Comparison of ENCODE assay signal across 9 mouse cellular contexts in the genomic region with DNA sequence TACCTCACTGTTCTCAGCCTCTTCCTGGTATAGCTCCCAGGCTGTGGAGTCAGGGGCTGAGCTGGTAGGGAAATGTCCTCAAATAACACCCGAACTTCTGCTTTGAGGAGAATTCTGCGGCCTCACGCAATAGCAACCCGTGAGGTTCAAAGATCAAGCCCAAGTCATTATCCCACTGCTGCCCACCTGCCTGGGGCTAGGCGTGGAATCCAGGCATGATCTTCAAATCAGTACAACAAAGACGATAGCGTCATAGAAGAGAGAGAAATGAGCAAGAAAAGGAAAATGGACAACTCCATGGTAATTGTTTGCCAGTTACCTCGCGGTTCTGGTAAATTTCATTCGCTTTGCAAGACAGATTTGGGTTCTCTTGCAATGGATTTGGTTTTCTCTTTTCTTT.
DNase-seq lines count a peak whose midpoint lies in the region; ATAC-seq and TF ChIP-seq lines count a peak whose summit lies in the region.
"Had no signal": no experiment of that assay in that cellular context is flagged by ENCODE, and none has a peak within 500 bp of the region (broad histone marks: within the 10 kb centered on the region; RNA-seq: fewer than 3 reads in every experiment).

No protein-coding gene starts in this region.

- intact Hi-C loops in left cerebral cortex, adult 2 months (cut with DNase I): loop anchor here (1.0 to 5.0 kb wide), 4 partner anchors 65 to 237 kb away; no protein-coding TSS in a partner anchor
- intact Hi-C loops in left cerebral cortex, postnatal 14 days (cut with DNase I): loop anchor here (2.0 kb wide), 2 partner anchors 109 to 245 kb away; a partner anchor contains a TSS

- DNase-seq in left cerebral cortex, adult 2 months (ENCODE audit: extremely low spot score in 1 of 2, low spot score in 2 of 2): no peak
- DNase-seq in left cerebral cortex, postnatal 14 days (ENCODE audit: low spot score in 2 of 2): no peak
- DNase-seq in right cerebral cortex, postnatal 14 days: no peak
- DNase-seq in left cerebral cortex, adult 8-10 months (ENCODE audit: low spot score in 2 of 2): no peak

- 64% methylated on average over 10 of the region's 10 CpGs for WGBS in forebrain, embryonic 16.5 days
- WGBS in limb, embryonic 15.5 days: 57% methylated on average over 10 of the region's 10 CpGs
- 62% methylated on average over 10 of the region's 10 CpGs for WGBS in neural tube, embryonic 15.5 days

- TF ChIP-seq CTCF in left cerebral cortex, adult 2 months (IDR thresholded peaks at IDR 0.05): no peak

- peak overlapping the region; percentile 76 for H3K4me2 ChIP-seq in forebrain, embryonic 16.5 days (ENCODE audit: low read length)
- H3K4me2 ChIP-seq in limb, embryonic 15.5 days: peak overlapping the region; percentile 79
- peak overlapping the region; percentile 76 for H3K4me2 ChIP-seq in neural tube, embryonic 15.5 days

- no peaks in the 10 kb centered on the region for H3K36me3 ChIP-seq in forebrain, embryonic 16.5 days (ENCODE audit: control insufficient read depth, insufficient read depth)
- no peaks in the 10 kb centered on the region for H3K36me3 ChIP-seq in limb, embryonic 15.5 days
- H3K36me3 ChIP-seq in neural tube, embryonic 15.5 days: no peaks in the 10 kb centered on the region

- H3K9ac ChIP-seq in forebrain, embryonic 16.5 days (replicated peaks; ENCODE audit: low read depth, low read length): 0 out of 2 replicates have a peak overlapping the region, but pooled peaks have one; percentile 65
- no peak overlapping the region for H3K9ac ChIP-seq in limb, embryonic 15.5 days
- H3K9ac ChIP-seq in neural tube, embryonic 15.5 days (replicated peaks): no peak overlapping the region

- no peaks in the 10 kb centered on the region for H3K27me3 ChIP-seq in forebrain, embryonic 16.5 days (replicated peaks; ENCODE audit: control insufficient read depth, insufficient read depth, low read length)
- no peaks in the 10 kb centered on the region for H3K27me3 ChIP-seq in limb, embryonic 15.5 days
- 0 out of 2 replicates have a peak, but pooled peaks cover 2% of the 10 kb centered on the region for H3K27me3 ChIP-seq in neural tube, embryonic 15.5 days (replicated peaks)
- H3K27me3 ChIP-seq: Patski had no signal

- no peak for ATAC-seq in forebrain, embryonic 16.5 days
- ATAC-seq in limb, embryonic 15.5 days (ENCODE audit: insufficient number of reproducible peaks, low FRiP score, low TSS enrichment, low read depth): no peak
- ATAC-seq in neural tube, embryonic 15.5 days (ENCODE audit: low FRiP score): no peak
- no peak for ATAC-seq in erythroid progenitor cell, adult 5-6 weeks (replicated peaks; ENCODE audit: low FRiP score, poor library complexity, severe bottlenecking)
- ATAC-seq: Patski had no signal

- peak overlapping the region; percentile 46; the same call in 1 of the 2 replicates for H3K27ac ChIP-seq in left cerebral cortex, adult 2 months
- no peak overlapping the region for H3K27ac ChIP-seq in forebrain, embryonic 16.5 days (ENCODE audit: low read length)
- 0 out of 2 replicates have a peak overlapping the region, but pooled peaks have one; percentile 54 for H3K27ac ChIP-seq in limb, embryonic 15.5 days
- no peak overlapping the region for H3K27ac ChIP-seq in neural tube, embryonic 15.5 days (replicated peaks)

- peak overlapping the region; percentile 43 for H3K4me3 ChIP-seq in left cerebral cortex, adult 2 months
- peak overlapping the region; percentile 48 for H3K4me3 ChIP-seq in forebrain, embryonic 16.5 days (replicated peaks; ENCODE audit: low read length)
- H3K4me3 ChIP-seq in limb, embryonic 15.5 days: peak overlapping the region; percentile 43
- 0 out of 2 replicates have a peak overlapping the region, but pooled peaks have one; percentile 44 for H3K4me3 ChIP-seq in neural tube, embryonic 15.5 days (replicated peaks)

- H3K4me1 ChIP-seq in forebrain, embryonic 16.5 days (replicated peaks; ENCODE audit: control insufficient read depth, insufficient read depth, low read length): peaks cover 22% of the 10 kb centered on the region
- peaks cover 32% of the 10 kb centered on the region for H3K4me1 ChIP-seq in limb, embryonic 15.5 days
- peaks cover 30% of the 10 kb centered on the region for H3K4me1 ChIP-seq in neural tube, embryonic 15.5 days

- no peaks in the 10 kb centered on the region for H3K9me3 ChIP-seq in forebrain, embryonic 16.5 days (ENCODE audit: control insufficient read depth, low read length)
- no peaks in the 10 kb centered on the region for H3K9me3 ChIP-seq in limb, embryonic 15.5 days
- no peaks in the 10 kb centered on the region for H3K9me3 ChIP-seq in neural tube, embryonic 15.5 days (replicated peaks)

Comparison
In these comparisons a context has a peak if more than half of its experiments do, and no peak if none do; other contexts are left out.
1. H3K27ac ChIP-seq: peak in left cerebral cortex, adult 2 months (single experiment) and limb, embryonic 15.5 days (single experiment); none in forebrain, embryonic 16.5 days (single experiment) and neural tube, embryonic 15.5 days (single experiment).
2. Peak in every context shown above with its lines, with median percentiles within 50 percentile points of each other: H3K4me3 ChIP-seq and H3K4me2 ChIP-seq.